Mouse (Mus musculus): Measurements from ENCODE around the gene Nek11. TPM values are rescaled to one million over a fixed set of nuclear protein-coding genes. Genes with fewer than 3 reads are reported as not detected.

Gene Nek11
- polyA plus RNA-seq, 1 experiment from 2014 or later = 0.07 TPM

DNA sequence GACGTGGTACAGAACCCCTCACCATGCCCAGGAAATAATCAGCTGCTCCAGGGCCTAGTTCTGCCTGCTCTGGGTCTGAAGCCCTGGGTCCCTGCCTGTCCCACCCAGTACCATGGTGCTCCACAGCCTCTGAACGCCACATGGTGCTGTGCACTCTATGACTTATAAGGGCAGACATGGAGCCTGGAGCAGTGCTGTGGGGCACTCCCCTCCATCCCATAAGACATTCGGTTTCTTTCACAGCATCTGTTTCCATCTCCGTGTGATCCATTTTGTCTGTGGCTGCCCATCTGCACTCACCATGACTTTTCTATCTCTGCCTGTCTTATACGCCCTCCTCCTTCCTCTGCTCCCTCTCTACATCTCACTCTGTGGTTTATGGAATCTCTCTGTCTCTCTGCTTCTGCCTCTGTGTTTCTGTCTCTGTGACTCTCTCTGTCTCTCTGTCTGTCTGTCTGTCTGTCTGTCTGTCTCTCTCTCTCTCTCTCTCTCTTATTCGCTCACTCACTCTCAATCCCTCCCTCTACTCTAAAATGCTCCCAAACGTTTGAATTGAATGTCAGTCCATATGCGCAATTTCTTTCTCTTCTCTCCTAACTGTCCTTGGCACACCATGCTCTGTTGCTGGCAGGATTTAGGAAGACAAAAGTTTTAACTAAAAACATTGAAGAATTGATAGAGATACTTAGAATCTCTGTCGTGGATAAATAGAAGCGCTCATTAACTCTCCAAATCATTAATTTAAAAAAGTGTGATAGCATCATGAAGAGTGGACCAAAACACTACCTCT, 46.9 kb downstream of the Nek11 start:
- WGBS = 73% methylated on average over 10 of the region's 10 CpGs

DNA sequence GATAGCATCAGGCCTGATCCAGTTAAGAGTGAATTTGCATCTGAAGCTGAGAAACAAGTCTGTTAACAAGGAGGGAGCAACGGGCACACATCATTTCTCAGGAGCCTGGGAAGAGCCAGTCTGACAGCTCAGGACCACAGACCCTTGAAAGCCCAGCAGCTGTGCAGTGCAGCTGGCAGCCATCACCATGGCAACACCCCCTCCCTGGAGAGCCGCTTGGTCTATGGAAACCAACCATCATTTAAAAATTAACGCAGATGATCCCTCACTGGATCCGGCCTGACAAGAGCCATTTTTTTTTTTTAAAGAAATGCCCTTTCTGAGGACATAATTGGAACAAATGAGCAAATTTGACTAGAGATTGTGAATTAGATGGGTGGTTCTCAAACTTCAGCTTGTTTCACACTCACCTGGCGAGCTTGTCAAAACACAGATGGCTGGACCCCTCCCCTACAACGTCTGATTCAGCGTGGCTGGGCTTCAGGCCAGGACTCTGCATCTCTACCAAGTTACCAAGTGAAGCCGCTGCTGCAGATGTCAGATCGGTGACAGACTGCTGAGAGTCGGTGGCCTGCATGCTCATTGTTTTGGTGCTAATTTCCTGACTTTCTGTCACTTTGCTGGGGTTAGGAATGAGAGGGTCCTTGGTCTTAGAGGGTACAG, 52.2 kb downstream of the Nek11 start:
- WGBS = 68% methylated on average over 10 of the region's 10 CpGs
- Histone ChIP-seq H3K4me3 (ENCODE audit: low read depth, low read length) (no peak overlapping the region), H3K9me3 (ENCODE audit: control insufficient read depth, low read length) (no peaks in the 10 kb centered on the region), H3K4me1 (ENCODE audit: control insufficient read depth, insufficient read depth, low read length) (no peaks in the 10 kb centered on the region), H3K27me3 (ENCODE audit: control insufficient read depth, insufficient read depth, low read length) (no peaks in the 10 kb centered on the region), H3K36me3 (ENCODE audit: control insufficient read depth, insufficient read depth, low read length) (no peaks in the 10 kb centered on the region), H3K4me2 (ENCODE audit: low read depth, severe bottlenecking) (no peak overlapping the region), H3K9ac (ENCODE audit: low read length) (no peak overlapping the region), H3K27ac (replicated peaks; ENCODE audit: low read depth, low read length) (no peak overlapping the region)
- no peak for DNase-seq (ENCODE audit: low spot score)
- ATAC-seq (ENCODE audit: insufficient number of reproducible peaks, low FRiP score, low TSS enrichment, low read depth) = no peak

More for the DNA sequence above, 46.9 kb downstream of the Nek11 start:
- no peaks in the 10 kb centered on the region for H3K9me3 ChIP-seq (ENCODE audit: control insufficient read depth, low read length)
- no peak overlapping the region for H3K4me2 ChIP-seq (ENCODE audit: low read depth, severe bottlenecking)
- no peak overlapping the region for H3K9ac ChIP-seq (ENCODE audit: low read length)
- no peaks in the 10 kb centered on the region for H3K4me1 ChIP-seq (ENCODE audit: control insufficient read depth, insufficient read depth, low read length)
- no peak overlapping the region for H3K27ac ChIP-seq (replicated peaks; ENCODE audit: low read depth, low read length)
- DNase-seq (ENCODE audit: low spot score) = no peak
- no peak for ATAC-seq (ENCODE audit: insufficient number of reproducible peaks, low FRiP score, low TSS enrichment, low read depth)
- no peaks in the 10 kb centered on the region for H3K36me3 ChIP-seq (ENCODE audit: control insufficient read depth, insufficient read depth, low read length)
- no peaks in the 10 kb centered on the region for H3K27me3 ChIP-seq (ENCODE audit: control insufficient read depth, insufficient read depth, low read length)
- no peak overlapping the region for H3K4me3 ChIP-seq (ENCODE audit: low read depth, low read length)

- no peak overlapping the region for H3K4me2 ChIP-seq (ENCODE audit: low read depth, severe bottlenecking)
- 90% methylated on average over 3 of the region's 3 CpGs for WGBS
- no peaks in the 10 kb centered on the region for H3K36me3 ChIP-seq (ENCODE audit: control insufficient read depth, insufficient read depth, low read length)
- no peaks in the 10 kb centered on the region for H3K4me1 ChIP-seq (ENCODE audit: control insufficient read depth, insufficient read depth, low read length)
- no peak overlapping the region for H3K27ac ChIP-seq (replicated peaks; ENCODE audit: low read depth, low read length)
- no peak overlapping the region for H3K9ac ChIP-seq (ENCODE audit: low read length)
- no peaks in the 10 kb centered on the region for H3K9me3 ChIP-seq (ENCODE audit: control insufficient read depth, low read length)
- ATAC-seq (ENCODE audit: insufficient number of reproducible peaks, low FRiP score, low TSS enrichment, low read depth) = no peak
- DNase-seq (ENCODE audit: low spot score) = no peak
- no peaks in the 10 kb centered on the region for H3K27me3 ChIP-seq (ENCODE audit: control insufficient read depth, insufficient read depth, low read length)
- no peak overlapping the region for H3K4me3 ChIP-seq (ENCODE audit: low read depth, low read length)
Observed at GRCm38 (mm10) chr9:105342565-105342964, 52.8 kb downstream of the Nek11 start.

- DNase-seq (ENCODE audit: low spot score) (no peak), ATAC-seq (ENCODE audit: insufficient number of reproducible peaks, low FRiP score, low TSS enrichment, low read depth) (no peak)
- H3K4me3 ChIP-seq (ENCODE audit: low read depth, low read length) = no peak overlapping the region
- H3K36me3 ChIP-seq (ENCODE audit: control insufficient read depth, insufficient read depth, low read length) = no peaks in the 10 kb centered on the region
- no peaks in the 10 kb centered on the region for H3K9me3 ChIP-seq (ENCODE audit: control insufficient read depth, low read length)
- no peak overlapping the region for H3K4me2 ChIP-seq (ENCODE audit: low read depth, severe bottlenecking)
- H3K27me3 ChIP-seq (ENCODE audit: control insufficient read depth, insufficient read depth, low read length) = no peaks in the 10 kb centered on the region
- WGBS = 91% methylated on average over 4 of the region's 4 CpGs
- H3K27ac ChIP-seq (replicated peaks; ENCODE audit: low read depth, low read length) = no peak overlapping the region
- no peaks in the 10 kb centered on the region for H3K4me1 ChIP-seq (ENCODE audit: control insufficient read depth, insufficient read depth, low read length)
- H3K9ac ChIP-seq (ENCODE audit: low read length) = no peak overlapping the region
Observed at GRCm38 (mm10) chr9:105332436-105333016, 62.8 kb downstream of the Nek11 start.

GRCm38 (mm10) chr9:105321856-105322255, 73.5 kb downstream of the Nek11 start:
- Histone ChIP-seq H3K36me3 (ENCODE audit: control insufficient read depth, insufficient read depth, low read length) (no peaks in the 10 kb centered on the region), H3K4me2 (ENCODE audit: low read depth, severe bottlenecking) (no peak overlapping the region), H3K4me3 (ENCODE audit: low read depth, low read length) (no peak overlapping the region), H3K9ac (ENCODE audit: low read length) (no peak overlapping the region), H3K27me3 (ENCODE audit: control insufficient read depth, insufficient read depth, low read length) (no peaks in the 10 kb centered on the region), H3K4me1 (ENCODE audit: control insufficient read depth, insufficient read depth, low read length) (no peaks in the 10 kb centered on the region), H3K27ac (replicated peaks; ENCODE audit: low read depth, low read length) (no peak overlapping the region), H3K9me3 (ENCODE audit: control insufficient read depth, low read length) (no peaks in the 10 kb centered on the region)
- DNase-seq (ENCODE audit: low spot score) (no peak), ATAC-seq (ENCODE audit: insufficient number of reproducible peaks, low FRiP score, low TSS enrichment, low read depth) (no peak)
- 91% methylated on average over 10 of the region's 10 CpGs for WGBS

- Histone ChIP-seq H3K27ac (replicated peaks; ENCODE audit: low read depth, low read length) (no peak overlapping the region), H3K27me3 (ENCODE audit: control insufficient read depth, insufficient read depth, low read length) (no peaks in the 10 kb centered on the region), H3K4me3 (ENCODE audit: low read depth, low read length) (no peak overlapping the region), H3K9me3 (ENCODE audit: control insufficient read depth, low read length) (no peaks in the 10 kb centered on the region), H3K4me2 (ENCODE audit: low read depth, severe bottlenecking) (no peak overlapping the region), H3K36me3 (ENCODE audit: control insufficient read depth, insufficient read depth, low read length) (no peaks in the 10 kb centered on the region), H3K9ac (ENCODE audit: low read length) (no peak overlapping the region), H3K4me1 (ENCODE audit: control insufficient read depth, insufficient read depth, low read length) (no peaks in the 10 kb centered on the region)
- 85% methylated on average over 10 of the region's 10 CpGs for WGBS
- ATAC-seq (ENCODE audit: insufficient number of reproducible peaks, low FRiP score, low TSS enrichment, low read depth) (no peak), DNase-seq (ENCODE audit: low spot score) (no peak)
Observed at GRCm38 (mm10) chr9:105313250-105313649, 82.1 kb downstream of the Nek11 start.

DNA sequence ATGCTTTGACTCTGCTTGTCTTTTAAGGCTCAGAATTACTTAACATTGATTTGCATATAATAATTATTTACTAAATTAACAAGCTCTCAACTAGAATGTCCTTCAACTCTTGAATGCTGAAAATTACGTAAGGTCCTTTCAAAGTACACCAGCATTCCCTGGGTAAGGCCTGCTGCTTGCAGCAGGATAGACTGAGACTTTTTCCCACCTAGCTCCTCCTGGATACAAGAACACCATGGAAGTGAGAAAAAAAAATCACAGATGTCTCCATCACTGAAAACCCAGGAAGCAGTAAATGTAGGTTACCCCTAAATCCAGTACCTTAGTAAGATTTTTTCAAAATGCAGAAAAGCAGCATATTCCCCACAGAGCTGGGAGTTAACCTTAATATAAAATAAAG, 82.6 kb downstream of the Nek11 start:
- ATAC-seq (ENCODE audit: insufficient number of reproducible peaks, low FRiP score, low TSS enrichment, low read depth) (no peak), DNase-seq (ENCODE audit: low spot score) (no peak)
- Histone ChIP-seq H3K9me3 (ENCODE audit: control insufficient read depth, low read length) (no peaks in the 10 kb centered on the region), H3K4me3 (ENCODE audit: low read depth, low read length) (no peak overlapping the region), H3K27ac (replicated peaks; ENCODE audit: low read depth, low read length) (no peak overlapping the region), H3K9ac (ENCODE audit: low read length) (no peak overlapping the region), H3K4me1 (ENCODE audit: control insufficient read depth, insufficient read depth, low read length) (no peaks in the 10 kb centered on the region), H3K27me3 (ENCODE audit: control insufficient read depth, insufficient read depth, low read length) (no peaks in the 10 kb centered on the region), H3K4me2 (ENCODE audit: low read depth, severe bottlenecking) (no peak overlapping the region), H3K36me3 (ENCODE audit: control insufficient read depth, insufficient read depth, low read length) (no peaks in the 10 kb centered on the region)
- WGBS = 89% methylated on average over 1 of the region's 1 CpGs

DNA sequence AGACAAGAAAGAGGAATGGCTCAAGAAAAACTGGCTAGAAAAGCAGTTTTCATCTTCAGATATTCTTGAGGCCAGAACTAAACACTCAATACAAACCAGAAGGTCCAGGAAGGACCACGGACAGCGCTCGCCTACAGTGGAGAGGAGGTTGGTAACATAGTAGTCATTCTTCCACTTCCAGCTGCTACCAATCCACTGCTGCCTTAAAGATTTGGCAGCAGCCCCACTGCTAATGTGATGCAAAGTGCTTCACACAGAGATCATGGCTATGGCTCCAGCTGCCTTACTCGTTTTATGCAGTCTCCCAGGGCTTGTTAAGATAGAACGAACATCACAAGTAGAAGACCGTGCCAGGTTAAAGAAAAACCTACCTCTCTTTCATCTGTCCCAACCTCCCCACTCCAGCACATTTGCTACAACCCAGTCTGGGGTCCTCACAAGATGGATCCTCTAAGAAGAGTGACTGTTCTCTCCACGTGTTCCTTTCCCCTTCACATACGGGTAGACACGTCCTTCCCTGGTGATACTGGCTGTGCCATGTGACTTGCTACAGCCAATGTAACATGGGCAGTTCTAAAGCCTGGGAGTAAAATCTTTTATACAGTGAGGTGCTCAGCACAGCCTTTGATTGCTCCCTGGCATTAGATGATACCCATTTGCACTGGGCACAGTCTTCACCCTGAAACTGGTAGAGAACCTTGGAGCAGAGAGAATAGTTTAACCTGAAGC, 85.6 kb downstream of the Nek11 start:
- no peaks in the 10 kb centered on the region for H3K4me1 ChIP-seq (ENCODE audit: control insufficient read depth, insufficient read depth, low read length)
- no peak overlapping the region for H3K4me3 ChIP-seq (ENCODE audit: low read depth, low read length)
- no peaks in the 10 kb centered on the region for H3K36me3 ChIP-seq (ENCODE audit: control insufficient read depth, insufficient read depth, low read length)
- H3K9me3 ChIP-seq (ENCODE audit: control insufficient read depth, low read length) = no peaks in the 10 kb centered on the region
- H3K4me2 ChIP-seq (ENCODE audit: low read depth, severe bottlenecking) = no peak overlapping the region
- no peaks in the 10 kb centered on the region for H3K27me3 ChIP-seq (ENCODE audit: control insufficient read depth, insufficient read depth, low read length)
- ATAC-seq (ENCODE audit: insufficient number of reproducible peaks, low FRiP score, low TSS enrichment, low read depth) (no peak), DNase-seq (ENCODE audit: low spot score) (peak; percentile 72)
- no peak overlapping the region for H3K27ac ChIP-seq (replicated peaks; ENCODE audit: low read depth, low read length)
- WGBS = 39% methylated on average over 9 of the region's 9 CpGs
- H3K9ac ChIP-seq (ENCODE audit: low read length) = no peak overlapping the region

Data from limb, embryonic 11.5 days (tissue).